ENCODE assay signal across 9 mouse cellular contexts in genomic region chr11:116237742-116238395, GRCm38 (mm10). TPM values are rescaled to one million over a fixed set of nuclear protein-coding genes. Genes with fewer than 3 reads are reported as not detected.
A peak's percentile ranks its signal among the peaks of the same experiment; 100 is the strongest.
DNase-seq lines count a peak whose midpoint lies in the region; ATAC-seq lines count a peak whose summit lies in the region.
"Had no signal": no experiment of that assay in that cellular context is flagged by ENCODE, and none has a peak within 500 bp of the region (broad histone marks: within the 10 kb centered on the region; RNA-seq: fewer than 3 reads in every experiment).

Evpl (minus strand) TSS chr11:116238077.

- no peaks in the 10 kb centered on the region for H3K9me3 ChIP-seq in hindbrain, embryonic 12.5 days (replicated peaks)
- no peaks in the 10 kb centered on the region for H3K9me3 ChIP-seq in hindbrain, embryonic 14.5 days (ENCODE audit: control insufficient read depth, low read length)
- no peaks in the 10 kb centered on the region for H3K9me3 ChIP-seq in forebrain, embryonic 15.5 days
- H3K9me3 ChIP-seq in lung, embryonic 15.5 days: no peaks in the 10 kb centered on the region

- H3K4me2 ChIP-seq in hindbrain, embryonic 12.5 days (replicated peaks): peak within 1 kb of the TSS; percentile 22; the same call in 1 of the 2 replicates
- H3K4me2 ChIP-seq in hindbrain, embryonic 14.5 days (replicated peaks): no peak within 1 kb of the TSS
- H3K4me2 ChIP-seq in forebrain, embryonic 15.5 days (replicated peaks): 0 out of 2 replicates have a peak within 1 kb of the TSS, but pooled peaks have one; percentile 7
- peak within 1 kb of the TSS; percentile 56 for H3K4me2 ChIP-seq in lung, embryonic 15.5 days

- 0 out of 2 replicates have a peak within 1 kb of the TSS, but pooled peaks have one; percentile 3 for H3K4me3 ChIP-seq in hindbrain, embryonic 12.5 days
- H3K4me3 ChIP-seq in hindbrain, embryonic 14.5 days (replicated peaks; ENCODE audit: low read length): no peak within 1 kb of the TSS
- H3K4me3 ChIP-seq in forebrain, embryonic 15.5 days: no peak within 1 kb of the TSS
- H3K4me3 ChIP-seq in lung, embryonic 15.5 days: peak within 1 kb of the TSS; percentile 41
- H3K4me3 ChIP-seq: myocyte had no signal

- whole genome bisulfite sequencing in hindbrain, embryonic 12.5 days: 15% methylated on average over 30 of the region's 31 CpGs
- 14% methylated on average over 30 of the region's 31 CpGs for WGBS in hindbrain, embryonic 14.5 days
- 12% methylated on average over 29 of the region's 31 CpGs for WGBS in forebrain, embryonic 15.5 days
- 13% methylated on average over 31 of the region's 31 CpGs for WGBS in lung, embryonic 15.5 days

- DNase-seq in hindbrain, embryonic 14.5 days (ENCODE audit: low spot score): no peak
- DNase-seq in kidney, adult 9 months: peak; percentile 98
- peak; percentile 77 for DNase-seq in testis, postnatal 14 days (ENCODE audit: low spot score)
- DNase-seq in cerebellum, adult 11 months: no peak
- no peak for DNase-seq in layer of hippocampus, adult 18-20 months (ENCODE audit: low spot score in 2 of 2)

- no peak within 1 kb of the TSS for H3K27ac ChIP-seq in hindbrain, embryonic 12.5 days
- H3K27ac ChIP-seq in hindbrain, embryonic 14.5 days: no peak within 1 kb of the TSS
- no peak within 1 kb of the TSS for H3K27ac ChIP-seq in forebrain, embryonic 15.5 days (replicated peaks)
- peak within 1 kb of the TSS; percentile 85 for H3K27ac ChIP-seq in lung, embryonic 15.5 days

- no peaks in the 10 kb centered on the region for H3K36me3 ChIP-seq in hindbrain, embryonic 12.5 days
- peaks cover 7% of the 10 kb centered on the region; the same call in 1 of the 2 replicates for H3K36me3 ChIP-seq in hindbrain, embryonic 14.5 days (replicated peaks; ENCODE audit: control insufficient read depth, insufficient read depth)
- H3K36me3 ChIP-seq in forebrain, embryonic 15.5 days: no peaks in the 10 kb centered on the region; the same call in 1 of the 2 replicates
- H3K36me3 ChIP-seq in lung, embryonic 15.5 days: no peaks in the 10 kb centered on the region

- ATAC-seq in hindbrain, embryonic 12.5 days (ENCODE audit: low FRiP score): no peak
- no peak for ATAC-seq in hindbrain, embryonic 14.5 days (ENCODE audit: low FRiP score)
- no peak for ATAC-seq in forebrain, embryonic 15.5 days (replicated peaks)
- ATAC-seq in lung, embryonic 15.5 days (ENCODE audit: borderline replicate concordance, extremely low read depth, low FRiP score, low TSS enrichment): peak; percentile 91

- H3K27me3 ChIP-seq in hindbrain, embryonic 12.5 days: peaks cover 44% of the 10 kb centered on the region
- peaks cover 14% of the 10 kb centered on the region for H3K27me3 ChIP-seq in hindbrain, embryonic 14.5 days (ENCODE audit: control insufficient read depth, insufficient read depth, low read length)
- peaks cover 10% of the 10 kb centered on the region; the same call in 1 of the 2 replicates for H3K27me3 ChIP-seq in forebrain, embryonic 15.5 days
- H3K27me3 ChIP-seq in lung, embryonic 15.5 days: peaks cover 20% of the 10 kb centered on the region; the same call in 1 of the 2 replicates

- H3K9ac ChIP-seq in hindbrain, embryonic 12.5 days: no peak within 1 kb of the TSS
- H3K9ac ChIP-seq in hindbrain, embryonic 14.5 days: no peak within 1 kb of the TSS
- H3K9ac ChIP-seq in forebrain, embryonic 15.5 days (replicated peaks): no peak within 1 kb of the TSS
- peak within 1 kb of the TSS; percentile 48 for H3K9ac ChIP-seq in lung, embryonic 15.5 days

- peaks cover 18% of the 10 kb centered on the region for H3K4me1 ChIP-seq in hindbrain, embryonic 12.5 days
- peaks cover 6% of the 10 kb centered on the region; the same call in 1 of the 2 replicates for H3K4me1 ChIP-seq in hindbrain, embryonic 14.5 days (replicated peaks; ENCODE audit: control insufficient read depth, insufficient read depth, low read length)
- no peaks in the 10 kb centered on the region for H3K4me1 ChIP-seq in forebrain, embryonic 15.5 days
- H3K4me1 ChIP-seq in lung, embryonic 15.5 days: peaks cover 6% of the 10 kb centered on the region; the same call in 1 of the 2 replicates

RNA-seq across cellular contexts. Expression of gene Evpl, which starts in this region (rescaled TPM):
- 1.0 and 1.3 TPM in 2 replicates for polyA plus RNA-seq in hindbrain, embryonic 12.5 days (2016; fragmentation: Nextera tagmentation; extraction: Ambion mirVana)
- 0.62 and 0.64 TPM in 2 replicates for polyA plus RNA-seq in hindbrain, embryonic 14.5 days (2014; fragmentation: Nextera tagmentation; extraction: Ambion mirVana)
- polyA plus RNA-seq in forebrain, embryonic 15.5 days (2015; fragmentation: Nextera tagmentation; extraction: Ambion mirVana): 0.19 and 0.33 TPM in 2 replicates
- polyA plus RNA-seq in lung, embryonic 15.5 days (2015; fragmentation: Nextera tagmentation; extraction: Ambion mirVana): 5.8 and 6.4 TPM in 2 replicates
- under 1 TPM; 0.61 to 0.74 TPM for total RNA-seq in layer of hippocampus, adult 18-20 months (2021)

Comparison
In these comparisons a context has a peak if more than half of its experiments do, and no peak if none do; other contexts are left out.
1. H3K4me3 ChIP-seq: peak in hindbrain, embryonic 12.5 days (single experiment) and lung, embryonic 15.5 days (single experiment); none in hindbrain, embryonic 14.5 days (single experiment) and forebrain, embryonic 15.5 days (single experiment).
2. DNase-seq: peak in kidney, adult 9 months (single experiment) and testis, postnatal 14 days (single experiment); none in hindbrain, embryonic 14.5 days (single experiment), cerebellum, adult 11 months (single experiment) and layer of hippocampus, adult 18-20 months (0 of 2).